Mouse (Mus musculus) adrenal gland, postnatal 4 days (tissue): ENCODE data around the gene Depp1. TPM values are rescaled to one million over a fixed set of nuclear protein-coding genes. Genes with fewer than 3 reads are reported as not detected.
"Not testable (repeated sequence)": the region's sequence is repeated elsewhere in the genome, so short reads cannot be mapped to it uniquely, and the experiment has no call there.

Experiments
- DNase-seq, 2 experiments: peaks; one replicate each; pipeline ENCODE4 v3.0.0; 2021 to 2022; ENCODE audit warnings: low spot score in 2 of 2, mixed read lengths in 2 of 2
- long read RNA-seq, 2 experiments: library from polyadenylated mRNA; stranded (forward); transcript quantifications; one replicate each; pipeline ENCODE4 v2.0.0; 2021
- total RNA-seq, 2 experiments: library from RNA; stranded (reverse); gene quantifications; 2 replicates each; pipeline ENCODE4 v1.2.3; 2021

The Depp1 gene
- total RNA-seq: 10 to 100 TPM in 1 of 2 experiments, 1 to 10 TPM in 1; 7.1 to 13.3 TPM
- long read RNA-seq, experiment 1, transcript Depp1-201 (2 exons, 1,339 nt): major isoform, 10 of 12 reads
- long read RNA-seq, experiment 1, partial matches to known transcripts: 0 of 12 reads
- long read RNA-seq, experiment 1, other reads (novel, unspliced or antisense): 0 of 12 reads
- long read RNA-seq, experiment 2, transcript Depp1-201 (2 exons, 1,339 nt): major isoform, 5 of 7 reads
- long read RNA-seq, experiment 2, partial matches to known transcripts: 0 of 7 reads
- long read RNA-seq, experiment 2, other reads (novel, unspliced or antisense): 0 of 7 reads

- no peak for DNase-seq
Observed at GRCm38 (mm10) chr6:116650406-116650805, at the start of gene Depp1. Depp1 (plus strand) TSS chr6:116650609.

DNA sequence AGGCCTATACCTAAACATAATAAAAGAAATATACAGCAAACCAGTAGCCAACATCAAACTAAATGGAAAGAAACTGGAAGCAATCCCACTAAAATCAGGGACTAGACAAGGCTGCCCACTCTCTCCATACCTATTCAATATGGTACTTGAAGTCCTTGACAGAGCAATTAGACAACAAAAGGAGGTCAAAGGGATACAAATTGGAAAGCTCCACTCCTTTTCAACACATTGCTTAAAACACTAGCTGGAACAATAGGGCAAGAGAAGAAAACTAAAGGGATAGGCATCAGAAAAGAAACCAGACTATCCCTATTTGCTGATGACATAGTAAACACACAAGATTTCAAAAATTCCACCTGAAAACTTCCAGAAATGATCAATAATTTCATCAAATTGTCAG lies 49.4 kb upstream of the Depp1 start:
- DNase-seq: not testable (repeated sequence)

DNA sequence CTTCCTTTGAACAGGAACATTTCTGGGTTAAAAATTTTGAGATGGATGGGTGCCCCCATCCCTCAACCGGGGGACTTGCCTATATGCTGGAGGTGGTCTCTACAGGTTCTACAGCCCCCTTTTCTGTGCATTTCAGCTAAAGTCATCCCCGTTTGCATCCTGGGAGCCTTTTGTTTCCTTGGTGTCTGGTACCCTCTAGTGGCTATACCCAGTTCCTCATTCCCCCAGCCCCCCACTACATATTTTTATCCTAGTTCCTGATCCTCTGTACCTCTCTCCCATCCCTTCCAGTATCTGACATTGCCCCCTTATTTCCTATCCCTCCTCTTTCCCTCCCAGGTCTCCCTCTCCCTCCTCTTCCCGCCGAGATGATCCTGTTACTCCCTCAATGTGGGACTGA lies 43.2 kb upstream of the Depp1 start:
- no peak for DNase-seq

DNA sequence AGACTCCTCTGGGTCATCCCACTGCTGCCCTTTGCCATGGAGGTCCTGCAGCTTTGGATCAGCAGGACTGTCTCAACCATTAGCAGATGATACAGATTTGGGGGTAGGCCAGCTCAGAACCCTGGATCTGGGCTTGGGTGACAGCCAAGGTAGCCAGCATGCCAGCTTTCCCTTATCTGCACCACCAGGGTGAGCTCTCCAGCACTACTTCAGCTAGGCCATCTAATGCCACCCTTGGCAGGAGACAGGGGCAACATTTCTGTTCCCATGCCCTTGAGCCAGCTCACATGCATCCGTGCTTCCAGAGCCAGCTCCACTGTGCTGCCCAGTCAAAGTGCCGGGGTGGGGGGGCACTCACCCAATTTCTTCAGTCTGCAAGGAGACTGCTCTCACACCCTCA lies 34.7 kb upstream of the Depp1 start:
- DNase-seq: no peak

DNA sequence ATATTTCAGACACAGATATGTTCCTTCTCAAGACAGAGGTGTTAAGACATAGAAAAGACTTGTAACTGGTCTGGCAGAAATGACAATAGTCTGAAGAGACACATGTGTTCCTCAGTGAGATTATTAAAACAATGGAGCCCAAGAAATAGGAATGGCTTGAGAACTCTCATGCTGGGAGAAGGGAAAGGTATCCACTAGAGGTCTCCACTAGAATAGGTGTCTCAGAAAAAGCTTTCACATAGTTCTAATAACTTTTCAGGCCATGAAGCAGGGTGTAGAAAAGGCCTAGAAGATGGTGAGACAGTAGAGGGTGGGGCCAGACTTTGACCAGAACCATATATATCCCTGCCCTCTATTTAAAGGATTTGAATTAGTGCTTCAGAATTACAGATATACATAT lies 32.3 kb upstream of the Depp1 start:
- no peak for DNase-seq

GRCm38 (mm10) chr6:116621318-116622023 lies 28.9 kb upstream of the Depp1 start:
- no peak for DNase-seq

DNA sequence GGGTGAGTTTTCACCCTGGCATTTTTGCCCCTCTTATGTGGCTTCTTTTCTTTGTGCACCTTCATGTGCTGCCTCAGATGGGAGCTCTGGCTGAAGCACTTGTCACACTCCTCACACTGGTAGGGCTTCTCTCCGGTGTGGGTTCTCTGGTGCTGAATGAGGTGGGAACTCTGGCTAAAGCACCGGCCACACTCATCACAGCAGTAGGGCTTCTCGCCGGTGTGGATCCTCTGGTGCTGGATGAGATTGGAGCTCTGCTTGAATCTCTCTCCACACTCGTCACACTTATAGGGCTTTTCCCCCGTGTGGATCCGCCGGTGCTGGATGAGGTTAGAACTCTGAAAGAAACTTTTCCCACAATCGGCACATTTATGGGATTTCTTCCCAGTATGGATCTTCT lies 24.0 kb upstream of the Depp1 start:
- DNase-seq: not testable (repeated sequence)

GRCm38 (mm10) chr6:116628095-116628494 lies 22.3 kb upstream of the Depp1 start:
- DNase-seq: no peak

DNA sequence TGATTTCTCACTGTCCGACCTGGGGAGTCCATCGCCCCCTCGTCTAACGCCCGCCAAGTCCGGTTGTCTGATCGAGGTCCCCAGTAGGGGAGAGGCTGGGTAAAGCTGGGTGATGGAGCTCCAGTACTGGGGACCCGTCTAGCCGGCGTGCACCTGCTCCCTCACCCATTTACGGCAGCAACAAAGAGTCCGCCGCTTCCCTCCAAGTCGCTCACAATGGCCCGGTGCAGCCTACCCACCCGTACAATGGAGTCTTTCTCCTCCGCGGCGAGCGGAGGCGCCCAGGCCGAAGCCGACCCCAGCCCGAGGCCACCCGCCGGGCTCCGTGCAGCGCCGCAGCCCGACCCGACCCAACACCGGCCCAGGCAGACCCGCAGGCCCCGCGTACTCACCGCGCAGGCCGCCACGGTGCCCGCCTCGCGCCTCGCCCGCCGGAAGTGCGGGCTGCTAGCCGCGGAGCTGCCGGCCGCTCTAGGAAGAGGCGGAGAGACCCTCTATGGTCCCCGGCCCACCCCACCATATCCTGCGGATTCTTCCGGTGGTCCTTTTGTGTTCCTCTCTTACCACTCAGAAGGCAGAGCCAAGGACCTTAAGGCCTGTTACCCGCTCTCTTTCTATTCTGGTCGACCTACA lies 21.8 kb upstream of the Depp1 start, which contains the start of gene Zfp422:
Gene Zfp422 (minus strand): TSS at position 461 of the 633 bp plus-strand sequence.
- DNase-seq: peak; percentile 35 to 43

DNA sequence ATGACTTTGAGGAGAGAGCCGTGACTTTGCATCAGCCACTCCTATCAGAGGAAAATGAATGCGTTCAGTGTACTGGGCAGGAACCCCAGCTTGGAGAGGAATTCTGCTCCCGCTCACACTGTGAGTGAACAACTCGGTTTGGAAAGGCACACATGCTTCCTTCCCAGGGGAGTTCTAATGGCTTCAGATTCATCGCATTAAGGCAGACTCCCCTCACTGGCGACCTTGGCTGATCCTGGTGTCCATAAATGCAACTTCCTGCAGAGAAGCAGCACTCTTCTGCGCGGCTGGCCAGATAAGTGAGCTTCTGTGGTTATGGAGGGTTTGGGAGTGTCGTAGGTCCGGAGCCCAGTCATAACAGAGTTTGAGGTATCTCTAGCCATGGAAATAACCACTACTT lies 20.6 kb upstream of the Depp1 start:
- DNase-seq: no peak

DNA sequence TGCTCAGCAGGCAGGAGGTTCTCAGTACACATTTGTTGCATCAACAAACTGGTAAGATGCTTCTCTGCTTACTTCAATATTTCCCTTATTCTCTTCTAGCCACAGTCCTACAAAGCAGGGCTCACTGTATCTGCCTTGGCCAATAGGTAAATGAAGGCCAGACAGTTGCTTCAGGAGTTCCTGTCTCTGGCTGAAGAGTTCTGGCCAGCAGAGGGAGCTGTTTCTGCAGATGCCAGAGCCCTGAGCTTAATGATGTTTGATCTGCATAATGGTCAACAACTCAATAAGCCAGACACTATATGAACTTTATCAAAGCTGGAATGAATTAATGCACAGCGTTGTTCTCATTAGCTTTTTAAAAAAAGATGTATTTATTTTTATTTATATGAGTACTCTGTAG lies 18.3 kb upstream of the Depp1 start:
- DNase-seq: peak; percentile 31 to 57

DNA sequence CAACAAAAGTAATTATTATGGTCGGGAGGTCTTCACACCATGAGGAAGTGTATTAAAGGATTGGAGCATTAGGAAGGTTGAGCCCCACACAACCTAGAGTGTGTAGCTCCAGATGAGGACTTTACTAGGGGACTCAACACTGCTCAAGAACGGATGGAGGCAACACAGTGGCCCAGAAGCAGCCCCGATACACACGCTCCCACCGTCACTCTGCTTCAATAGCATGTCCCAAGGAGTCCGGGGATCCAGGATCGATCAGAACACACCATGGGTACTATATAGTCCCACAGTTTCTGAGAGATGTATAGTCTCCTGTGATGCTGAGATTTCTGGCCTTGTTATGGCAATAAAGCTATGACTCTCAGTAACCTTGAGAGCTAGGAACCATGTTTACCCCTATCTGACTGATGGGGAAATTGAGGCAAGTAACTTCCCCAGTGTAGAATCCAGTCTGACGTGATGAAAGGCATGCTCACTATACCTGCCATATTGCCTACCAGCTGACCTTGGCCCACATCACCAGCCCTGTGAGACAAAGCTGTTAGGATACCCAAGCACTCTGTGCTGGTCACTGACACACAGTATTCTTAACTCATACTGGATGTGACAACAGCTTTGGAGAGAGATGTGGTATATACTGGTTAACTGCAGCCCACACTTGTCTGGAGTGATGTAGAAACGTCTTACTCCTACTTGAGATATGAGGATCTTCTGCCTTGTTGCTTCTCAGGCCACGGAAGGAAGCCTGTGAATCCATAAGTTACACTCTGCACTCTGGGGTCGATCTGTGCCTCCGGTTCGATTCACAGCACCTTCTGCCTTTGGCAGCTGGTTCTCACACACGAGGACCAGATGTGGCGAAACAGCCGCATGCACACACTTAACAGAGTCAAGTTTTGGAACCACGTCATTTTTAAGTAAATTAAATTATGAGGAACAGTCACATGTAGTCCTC lies 16.4 kb upstream of the Depp1 start:
- DNase-seq: no peak

DNA sequence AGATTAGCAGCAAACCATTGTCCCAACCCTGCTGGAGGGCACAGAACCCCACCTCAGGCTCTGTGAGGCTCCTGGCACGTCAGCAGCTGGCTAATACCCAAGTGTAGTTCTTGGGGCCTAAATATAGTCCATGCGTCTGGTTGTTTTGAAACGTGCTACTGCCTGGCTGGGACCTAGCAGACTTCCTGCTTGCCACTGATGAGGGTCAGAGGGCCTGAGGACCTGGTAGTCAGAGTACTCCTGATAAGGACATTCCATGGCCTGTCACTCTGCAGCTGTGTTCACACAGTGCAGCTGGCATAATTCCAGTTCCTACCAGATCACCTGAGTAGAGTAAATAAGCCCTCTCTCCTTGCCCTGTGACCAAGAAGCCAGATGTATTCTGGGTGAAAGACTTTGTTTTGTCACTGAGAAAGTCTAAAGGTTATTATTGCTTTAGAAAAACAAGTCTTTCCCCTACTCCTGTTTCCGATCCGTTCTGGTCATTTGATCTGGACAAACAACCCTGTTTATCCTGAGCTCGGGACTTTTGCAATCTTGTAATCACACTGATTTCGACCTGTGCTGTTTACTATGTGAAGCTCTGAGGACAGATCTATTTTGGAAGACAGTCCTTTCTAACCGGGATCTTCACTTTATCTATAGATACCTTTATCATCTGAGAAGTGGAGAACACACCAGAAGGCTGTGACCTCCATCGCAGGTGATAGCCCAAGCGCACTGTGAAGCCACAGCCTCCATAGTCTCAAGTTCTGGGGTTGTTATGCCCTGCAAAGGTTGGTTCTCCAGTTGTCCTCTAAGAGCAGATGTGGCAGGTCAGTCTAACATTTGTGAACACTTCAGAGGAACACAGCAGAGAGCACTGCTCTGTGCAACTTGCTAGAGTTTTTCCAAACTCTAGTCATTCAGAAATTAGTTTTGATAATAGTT lies 14.9 kb upstream of the Depp1 start:
- DNase-seq: no peak

GRCm38 (mm10) chr6:116636581-116637235 lies 13.7 kb upstream of the Depp1 start:
- DNase-seq: no peak

DNA sequence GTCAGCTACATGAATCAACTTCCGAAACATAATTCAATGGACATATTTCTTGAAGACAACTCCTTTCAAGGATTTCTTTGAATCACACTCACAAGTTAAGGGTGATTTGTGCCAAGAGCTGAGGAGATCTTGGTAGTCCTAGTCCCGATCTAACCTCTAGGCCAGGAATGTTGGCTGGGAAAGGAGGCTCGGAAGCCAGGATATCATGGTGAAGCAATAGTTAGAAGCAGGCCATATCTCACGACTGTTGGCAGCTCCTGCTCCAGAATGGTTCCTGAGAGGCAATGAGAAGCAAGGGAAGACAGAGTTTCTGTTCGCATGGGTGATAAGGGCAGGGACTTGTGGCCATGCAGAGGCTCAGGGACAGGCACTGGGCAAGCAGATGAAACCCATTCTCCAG lies 12.9 kb upstream of the Depp1 start:
- no peak for DNase-seq

DNA sequence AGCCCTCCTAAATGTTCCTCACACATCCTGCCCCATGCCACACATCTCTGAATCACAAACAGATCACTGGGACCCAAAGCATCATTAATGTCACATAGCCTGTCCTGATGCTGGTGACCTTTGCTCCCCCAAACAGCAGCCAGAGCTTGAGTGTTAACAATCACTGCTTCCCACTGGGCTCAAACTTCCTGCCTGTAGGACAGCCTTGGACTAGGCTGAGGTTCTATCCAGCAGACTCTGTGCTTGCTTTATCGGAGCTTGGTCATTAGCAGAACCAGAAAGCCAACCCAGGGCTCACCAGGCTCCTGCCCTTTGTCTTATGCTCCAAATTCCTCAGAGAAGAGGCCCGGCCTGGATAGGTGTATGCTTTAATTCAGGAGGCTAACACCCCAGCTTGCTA lies 11.5 kb upstream of the Depp1 start:
- no peak for DNase-seq

GRCm38 (mm10) chr6:116639663-116640062 lies 10.7 kb upstream of the Depp1 start:
- DNase-seq: no peak

- DNase-seq: no peak
Observed at GRCm38 (mm10) chr6:116642942-116643341, 7.5 kb upstream of the Depp1 start.

DNA sequence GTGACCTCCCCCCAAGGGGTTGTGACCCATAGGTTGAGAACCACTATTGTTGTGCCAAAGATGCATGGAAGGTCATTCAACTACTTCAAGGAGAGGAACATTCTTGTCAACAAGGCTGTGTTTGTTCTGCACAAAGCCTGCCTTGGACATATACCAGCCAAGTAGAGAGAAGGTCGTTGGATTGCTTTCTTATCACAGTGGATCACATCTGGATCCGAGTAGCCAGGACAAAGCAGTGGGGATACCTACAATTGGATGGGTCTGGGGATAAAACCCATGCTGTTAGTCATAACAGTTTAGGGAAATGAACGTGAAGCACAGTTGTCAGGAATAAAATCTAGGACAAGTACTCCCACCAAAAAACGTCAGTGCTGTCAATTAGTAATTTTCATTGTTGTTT lies 6.5 kb upstream of the Depp1 start:
- DNase-seq: no peak
